Mouse (Mus musculus) G1E (cell line): Measurements from ENCODE around the gene Zfp790. TPM values are rescaled to one million over a fixed set of nuclear protein-coding genes. Genes with fewer than 3 reads are reported as not detected.

Experiments used
- ATAC-seq: 2 replicates; pipeline ENCODE4 v1.8.0; 2016; ENCODE audit warnings: mild to moderate bottlenecking; ENCODE audit not compliant: insufficient number of reproducible peaks, poor library complexity, low FRiP score, severe bottlenecking; ENCODE audit errors: extremely low read depth
- DNase-seq: peaks from one replicate; pipeline ENCODE4 v3.0.0; 2012; ENCODE audit warnings: low spot score
- H3K27me3 ChIP-seq: 2 replicates; pipeline ENCODE4 v1.6.1; 2012; ENCODE audit warnings: mild to moderate bottlenecking, low read length, inconsistent platforms; ENCODE audit not compliant: insufficient read depth
- H3K36me3 ChIP-seq: replicated peaks from 2 replicates; pipeline ENCODE3; 2012; ENCODE audit warnings: mild to moderate bottlenecking, inconsistent platforms
- H3K4me1 ChIP-seq: 2 replicates; pipeline ENCODE4 v1.6.1; 2012; ENCODE audit warnings: low read depth, low read length, inconsistent platforms, mixed read lengths; ENCODE audit not compliant: insufficient read depth
- H3K4me3 ChIP-seq: 2 replicates; pipeline ENCODE4 v1.5.1; 2012; ENCODE audit warnings: low read depth, mild to moderate bottlenecking, inconsistent platforms, low read length, moderate library complexity, mixed read lengths
- H3K9me3 ChIP-seq: replicated peaks from 2 replicates; pipeline ENCODE4 v1.6.1; 2012; ENCODE audit warnings: inconsistent platforms
- CTCF ChIP-seq: IDR thresholded peaks from 2 replicates; pipeline ENCODE4 v1.5.1; 2012; ENCODE audit warnings: low read depth, low read length, inconsistent platforms, mixed read lengths
- GATA1 ChIP-seq: IDR thresholded peaks from 2 replicates; pipeline ENCODE4 v1.6.1; 2012; ENCODE audit warnings: borderline replicate concordance, low read length, inconsistent platforms, mixed read lengths
- GATA2 ChIP-seq: IDR thresholded peaks from 2 replicates; pipeline ENCODE4 v1.6.1; 2012; ENCODE audit warnings: low read depth, low read length, inconsistent platforms, borderline replicate concordance
- POLR2AphosphoS5 ChIP-seq: IDR thresholded peaks from 2 replicates; pipeline ENCODE4 v1.6.1; 2012; ENCODE audit warnings: low read depth, low read length, inconsistent platforms; ENCODE audit not compliant: insufficient replicate concordance
- TAL1 ChIP-seq: conservative IDR thresholded peaks from 2 replicates; pipeline ENCODE4 v1.6.1; 2012; ENCODE audit warnings: low read depth, low read length, inconsistent platforms, mixed read lengths
- polyA plus RNA-seq: library from polyadenylated mRNA; stranded (reverse); fragments of >175 nt; gene quantifications from 2 replicates; pipeline ENCODE4 v1.2.3, GENCODE M21; 2012
- total RNA-seq, 2 experiments: library from RNA; stranded (forward) in 1 of 2; stranded (reverse) in 1 of 2; fragments of 200-1000 nt in 1 of 2; fragments of >200 nt in 1 of 2; fragmentation: Nextera tagmentation in 1 of 2; gene quantifications; 2 replicates each; pipeline ENCODE4 v1.2.3; 2014 to 2017

Gene Zfp790
- total and polyA plus RNA-seq, 3 experiments: 0.75 to 12.7 (median 12.5) TPM

GRCm38 (mm10) chr7:29828001-29828400, 12.1 kb downstream of the Zfp790 start:
- no peaks in the 10 kb centered on the region for H3K27me3 ChIP-seq
- no peak for DNase-seq
- H3K4me3 ChIP-seq: no peak overlapping the region
- peaks cover 16% of the 10 kb centered on the region for H3K9me3 ChIP-seq
- TF ChIP-seq GATA1 (no peak), CTCF (no peak), POLR2AphosphoS5 (no peak), TAL1 (no peak), GATA2 (no peak)
- H3K36me3 ChIP-seq: peaks cover 72% of the 10 kb centered on the region
- ATAC-seq: no peak
- no peaks in the 10 kb centered on the region for H3K4me1 ChIP-seq

GRCm38 (mm10) chr7:29829804-29830203, 13.9 kb downstream of the Zfp790 start:
- no peak overlapping the region for H3K4me3 ChIP-seq
- ATAC-seq (no peak), DNase-seq (no peak)
- H3K9me3 ChIP-seq: peaks cover 16% of the 10 kb centered on the region
- H3K27me3 ChIP-seq: no peaks in the 10 kb centered on the region
- peaks cover 60% of the 10 kb centered on the region for H3K36me3 ChIP-seq
- TF ChIP-seq GATA1 (no peak), CTCF (no peak)
- H3K4me1 ChIP-seq: no peaks in the 10 kb centered on the region

GRCm38 (mm10) chr7:29836816-29837215, 20.9 kb downstream of the Zfp790 start:
- TF ChIP-seq GATA1: no peak
- 0 out of 2 replicates have a peak, but pooled peaks have one; percentile 11 for TF ChIP-seq TAL1
- no peak for TF ChIP-seq GATA2
- no peak for TF ChIP-seq CTCF
- H3K27me3 ChIP-seq: peaks cover 2% of the 10 kb centered on the region; the same call in 1 of the 2 replicates
- ATAC-seq (no peak), DNase-seq (no peak)
- H3K9me3 ChIP-seq: 0 out of 2 replicates have a peak, but pooled peaks cover 5% of the 10 kb centered on the region
- peaks cover 14% of the 10 kb centered on the region for H3K36me3 ChIP-seq
- H3K4me3 ChIP-seq: no peak overlapping the region
- H3K4me1 ChIP-seq: no peaks in the 10 kb centered on the region

GRCm38 (mm10) chr7:29839256-29839655, 23.3 kb downstream of the Zfp790 start:
- Histone ChIP-seq H3K9me3 (0 out of 2 replicates have a peak, but pooled peaks cover 5% of the 10 kb centered on the region), H3K4me3 (no peak overlapping the region), H3K36me3 (peaks cover 18% of the 10 kb centered on the region), H3K27me3 (peaks cover 2% of the 10 kb centered on the region; the same call in 1 of the 2 replicates), H3K4me1 (no peaks in the 10 kb centered on the region)
- TF ChIP-seq POLR2AphosphoS5 (no peak), GATA2 (no peak), CTCF (no peak), TAL1 (no peak), GATA1 (no peak)
- DNase-seq: no peak
- no peak for ATAC-seq

GRCm38 (mm10) chr7:29842105-29842504, 26.2 kb downstream of the Zfp790 start:
- no peaks in the 10 kb centered on the region for H3K4me1 ChIP-seq
- no peaks in the 10 kb centered on the region for H3K9me3 ChIP-seq
- no peaks in the 10 kb centered on the region for H3K27me3 ChIP-seq
- H3K36me3 ChIP-seq: peaks cover 32% of the 10 kb centered on the region
- DNase-seq (no peak), ATAC-seq (no peak)
- no peak overlapping the region for H3K4me3 ChIP-seq
- TF ChIP-seq GATA2: no peak
- TF ChIP-seq POLR2AphosphoS5: no peak
- no peak for TF ChIP-seq CTCF
- TF ChIP-seq TAL1: no peak
- no peak for TF ChIP-seq GATA1

- H3K4me1 ChIP-seq: no peaks in the 10 kb centered on the region
- DNase-seq (no peak), ATAC-seq (no peak)
- TF ChIP-seq POLR2AphosphoS5: no peak
- no peak for TF ChIP-seq GATA2
- TF ChIP-seq GATA1: no peak
- TF ChIP-seq CTCF: no peak
- TF ChIP-seq TAL1: no peak
- peaks cover 45% of the 10 kb centered on the region for H3K36me3 ChIP-seq
- no peaks in the 10 kb centered on the region for H3K9me3 ChIP-seq
- H3K27me3 ChIP-seq: no peaks in the 10 kb centered on the region
- no peak overlapping the region for H3K4me3 ChIP-seq
Observed at GRCm38 (mm10) chr7:29844616-29845015, 28.7 kb downstream of the Zfp790 start.

- Histone ChIP-seq H3K36me3 (peaks cover 20% of the 10 kb centered on the region), H3K4me3 (peak overlapping the region; percentile 75), H3K9me3 (0 out of 2 replicates have a peak, but pooled peaks cover 3% of the 10 kb centered on the region), H3K4me1 (peaks cover 15% of the 10 kb centered on the region), H3K27me3 (no peaks in the 10 kb centered on the region)
- ATAC-seq: no peak
- DNase-seq: peak; percentile 2
- TF ChIP-seq POLR2AphosphoS5 (no peak), TAL1 (no peak), CTCF (no peak)
Observed at GRCm38 (mm10) chr7:29852831-29853218, 36.9 kb downstream of the Zfp790 start.
